Comparison of ENCODE assay signal across 11 mouse cellular contexts in genomic region chr2:76655982-76656381, GRCm38 (mm10). TPM values are rescaled to one million over a fixed set of nuclear protein-coding genes. Genes with fewer than 3 reads are reported as not detected.
DNase-seq lines count a peak whose midpoint lies in the region; TF ChIP-seq lines count a peak whose summit lies in the region.
"Had no signal": no experiment of that assay in that cellular context is flagged by ENCODE, and none has a peak within 500 bp of the region (broad histone marks: within the 10 kb centered on the region; RNA-seq: fewer than 3 reads in every experiment).

No protein-coding gene starts in this region.

- peak; percentile 42 for DNase-seq in embryo, embryonic 10 days (ENCODE audit: low spot score)
- DNase-seq in embryo, embryonic 9.5 days (ENCODE audit: extremely low spot score) = no peak
- no peak for DNase-seq in left cerebral cortex, adult 2 months (ENCODE audit: extremely low spot score in 1 of 2, low spot score in 2 of 2)
- DNase-seq in left cerebral cortex, adult 8-10 months (ENCODE audit: low spot score in 2 of 2) = no peak
- peak; percentile 68 for DNase-seq in R1 (ENCODE audit: low read depth, low spot score)
- DNase-seq in lung, postnatal 25 days (ENCODE audit: low spot score) = peak; percentile 30
- no peak for DNase-seq in left cerebral cortex, postnatal 4 days
- no peak for DNase-seq in cerebellum, postnatal 4 days (ENCODE audit: low spot score in 2 of 2)

- TF ChIP-seq CTCF in left cerebral cortex, adult 2 months (IDR thresholded peaks at IDR 0.05) = peak; percentile 27

- no peak overlapping the region for H3K4me3 ChIP-seq in left cerebral cortex, adult 2 months
- H3K4me3 ChIP-seq: heart, embryonic 15.5 days; limb, embryonic 13.5 days; midbrain, embryonic 12.5 days had no signal

- intact Hi-C loops in left cerebral cortex, adult 2 months (cut with DNase I) = no loop called here
- intact Hi-C loops in left cerebral cortex, postnatal 4 days (cut with DNase I) = no loop called here

- no peak overlapping the region for H3K27ac ChIP-seq in left cerebral cortex, adult 2 months
- H3K27ac ChIP-seq: heart, embryonic 15.5 days; limb, embryonic 13.5 days; midbrain, embryonic 12.5 days had no signal

RNA-seq across cellular contexts. Expression of gene Pjvk, which starts 7.7 kb away (rescaled TPM):
- total RNA-seq in left cerebral cortex, adult 2 months (2021) = not detected
- under 1 TPM in 1 of 4 experiments, not detected in 3; 0.46 TPM for total RNA-seq in left cerebral cortex, adult 8-10 months (2022)
- total RNA-seq in left cerebral cortex, postnatal 4 days (2021) = under 1 TPM; 0.40 to 0.84 TPM

RNA-seq across cellular contexts. Expression of gene Prkra, which starts 8.2 kb away (rescaled TPM):
- total RNA-seq in left cerebral cortex, adult 2 months (2021) = 10 to 100 TPM; 15.2 to 17.0 TPM
- total RNA-seq in left cerebral cortex, adult 8-10 months (2022) = 10 to 100 TPM; 17.3 to 22.0 (median 18.9) TPM
- 10 to 100 TPM; 55.8 to 55.9 TPM for total RNA-seq in left cerebral cortex, postnatal 4 days (2021)

RNA-seq across cellular contexts. Expression of gene Fkbp7, which starts 16.9 kb away (rescaled TPM):
- total RNA-seq in left cerebral cortex, adult 2 months (2021) = 1 to 10 TPM; 4.9 to 7.1 TPM
- 1 to 10 TPM; 4.4 to 6.1 (median 5.8) TPM for total RNA-seq in left cerebral cortex, adult 8-10 months (2022)
- 1 to 10 TPM; 6.5 to 6.7 TPM for total RNA-seq in left cerebral cortex, postnatal 4 days (2021)

RNA-seq across cellular contexts. Expression of gene Plekha3, which starts 19.1 kb away (rescaled TPM):
- 10 to 100 TPM; 40.5 to 41.4 TPM for total RNA-seq in left cerebral cortex, adult 2 months (2021)
- total RNA-seq in left cerebral cortex, adult 8-10 months (2022) = 10 to 100 TPM; 39.0 to 43.4 (median 40.7) TPM
- total RNA-seq in left cerebral cortex, postnatal 4 days (2021) = 10 to 100 TPM; 21.2 to 23.5 TPM

Comparison
In these comparisons a context has a peak if more than half of its experiments do, and no peak if none do; other contexts are left out.
1. DNase-seq: peak in embryo, embryonic 10 days (single experiment), R1 (single experiment) and lung, postnatal 25 days (single experiment); none in embryo, embryonic 9.5 days (single experiment), left cerebral cortex, adult 2 months (0 of 2), left cerebral cortex, adult 8-10 months (0 of 2), left cerebral cortex, postnatal 4 days (single experiment) and cerebellum, postnatal 4 days (0 of 2).